Mouse (Mus musculus): ENCODE measurements around the gene Sugct.

- no peak for TF ChIP-seq CTCF (IDR thresholded peaks at IDR 0.05; ENCODE audit: low read depth, low read length)
- TF ChIP-seq POLR2A (IDR thresholded peaks at IDR 0.05; ENCODE audit: extremely low read depth, insufficient read depth, low read length), result no peak
Measured at GRCm38 (mm10) chr13:17245936-17246335, 449.4 kb downstream of the Sugct start.
